Mouse (Mus musculus) MEL (cell line): ENCODE measurements around the gene Rpl10. TPM values are rescaled to one million over a fixed set of nuclear protein-coding genes. Genes with fewer than 3 reads are reported as not detected.

Experiments used
- DNase-seq: peaks from one replicate; pipeline ENCODE4 v3.0.0; 2011; ENCODE audit warnings: low read depth, low spot score
- H3K27ac ChIP-seq: 2 replicates; pipeline ENCODE4 v1.5.1; 2012; ENCODE audit warnings: low read depth, mild to moderate bottlenecking, control low read depth, low read length, moderate library complexity; ENCODE audit not compliant: control insufficient read depth
- H3K27me3 ChIP-seq, 2 experiments: fragments of 150-350 bp in 1 of 2; sonication (generic) in 1 of 2; 2 replicates each; pipeline ENCODE4 v1.6.1; 2012; ENCODE audit warnings: low read length in 2 of 2, mild to moderate bottlenecking in 2 of 2, improper control_type of control experiment in 1 of 2, moderate library complexity in 1 of 2; ENCODE audit not compliant: insufficient read depth in 2 of 2, control insufficient read depth in 1 of 2
- H3K36me3 ChIP-seq, 2 experiments: 2 replicates each; pipeline ENCODE4 v1.6.1; 2012 to 2014; ENCODE audit warnings: low read length in 2 of 2, improper control_type of control experiment in 1 of 2, inconsistent platforms in 1 of 2, mild to moderate bottlenecking in 1 of 2; ENCODE audit not compliant: insufficient read depth in 2 of 2, control insufficient read depth in 1 of 2
- H3K4me1 ChIP-seq, 2 experiments: fragments of 150-350 bp in 1 of 2; sonication (generic) in 1 of 2; 2 replicates each; pipeline ENCODE4 v1.6.1; 2012; ENCODE audit warnings: low read length in 2 of 2, improper control_type of control experiment in 1 of 2, mild to moderate bottlenecking in 1 of 2; ENCODE audit not compliant: insufficient read depth in 2 of 2, control insufficient read depth in 1 of 2
- H3K4me3 ChIP-seq, 2 experiments: fragments of 150-350 bp in 1 of 2; sonication (generic) in 1 of 2; 2 replicates each; pipeline ENCODE4 v1.5.1; 2012; ENCODE audit warnings: low read depth in 2 of 2, low read length in 2 of 2, mild to moderate bottlenecking in 2 of 2, moderate library complexity in 2 of 2, control low read depth in 1 of 2, improper control_type of control experiment in 1 of 2; ENCODE audit not compliant: control insufficient read depth in 1 of 2, insufficient read depth in 1 of 2
- H3K79me2 ChIP-seq: 2 replicates; pipeline ENCODE4 v1.6.1; 2012; ENCODE audit warnings: mild to moderate bottlenecking, low read length, moderate library complexity; ENCODE audit not compliant: control insufficient read depth, poor library complexity, insufficient read depth
- H3K9ac ChIP-seq: 2 replicates; pipeline ENCODE4 v1.6.1; 2012; ENCODE audit warnings: low read depth, mild to moderate bottlenecking, control low read depth, low read length, moderate library complexity; ENCODE audit not compliant: control insufficient read depth, poor library complexity, severe bottlenecking
- H3K9me3 ChIP-seq: fragments of 150-350 bp; sonication (generic); replicated peaks from 2 replicates; pipeline ENCODE4 v1.6.1; 2012; ENCODE audit warnings: mild to moderate bottlenecking, low read length, improper control_type of control experiment, moderate library complexity; ENCODE audit not compliant: insufficient read depth
- CHD2 ChIP-seq: IDR thresholded peaks from 2 replicates; pipeline ENCODE4 v1.6.1; 2011; ENCODE audit warnings: low read length, improper control_type of control experiment
- CTCF ChIP-seq, 3 experiments: IDR thresholded peaks in 2 of 3; conservative IDR thresholded peaks in 1 of 3; 2 replicates each; pipeline ENCODE4 v1.5.1; 2011 to 2012; ENCODE audit warnings: low read length in 3 of 3, low read depth in 2 of 3, mild to moderate bottlenecking in 2 of 3, improper control_type of control experiment in 1 of 3, inconsistent platforms in 1 of 3, mixed read lengths in 1 of 3, moderate library complexity in 1 of 3; ENCODE audit not compliant: control insufficient read depth in 1 of 3, insufficient read depth in 1 of 3, poor library complexity in 1 of 3, severe bottlenecking in 1 of 3
- E2F4 ChIP-seq: IDR thresholded peaks from 2 replicates; pipeline ENCODE4 v1.6.1; 2011; ENCODE audit warnings: low read depth, low read length, improper control_type of control experiment, borderline replicate concordance
- EP300 ChIP-seq, 2 experiments: IDR thresholded peaks; 2 replicates each; pipeline ENCODE4 v1.6.1; 2011; ENCODE audit warnings: improper control_type of control experiment in 2 of 2, low read length in 2 of 2, low read depth in 1 of 2, mild to moderate bottlenecking in 1 of 2
- ETS1 ChIP-seq: IDR thresholded peaks from 2 replicates; pipeline ENCODE4 v1.6.1; 2012; ENCODE audit warnings: low read depth, mild to moderate bottlenecking, inconsistent platforms, low read length, improper control_type of control experiment, moderate library complexity
- GABPA ChIP-seq: IDR thresholded peaks from 2 replicates; pipeline ENCODE4 v1.6.1; 2012; ENCODE audit warnings: low read depth, mild to moderate bottlenecking, inconsistent platforms, low read length, improper control_type of control experiment, moderate library complexity
- GATA1 ChIP-seq: IDR thresholded peaks from 2 replicates; pipeline ENCODE4 v1.6.1; 2011; ENCODE audit warnings: low read depth, low read length, improper control_type of control experiment
- HCFC1 ChIP-seq: IDR thresholded peaks from 2 replicates; pipeline ENCODE4 v1.6.1; 2012; ENCODE audit warnings: low read depth, mild to moderate bottlenecking, inconsistent platforms, low read length, improper control_type of control experiment, moderate library complexity
- MAFK ChIP-seq: IDR thresholded peaks from 2 replicates; pipeline ENCODE4 v1.6.1; 2011; ENCODE audit warnings: low read depth, mild to moderate bottlenecking, low read length, improper control_type of control experiment, borderline replicate concordance
- MAX ChIP-seq: IDR thresholded peaks from 2 replicates; pipeline ENCODE4 v1.6.1; 2011; ENCODE audit warnings: low read length, improper control_type of control experiment
- MEF2A ChIP-seq: IDR thresholded peaks from 2 replicates; pipeline ENCODE4 v1.6.1; 2014; ENCODE audit warnings: low read depth, mild to moderate bottlenecking, inconsistent platforms, low read length, improper control_type of control experiment; ENCODE audit not compliant: poor library complexity, insufficient replicate concordance, severe bottlenecking; ENCODE audit errors: extremely low read depth
- MXI1 ChIP-seq: IDR thresholded peaks from 2 replicates; pipeline ENCODE4 v1.6.1; 2011; ENCODE audit warnings: mild to moderate bottlenecking, low read depth, low read length, improper control_type of control experiment
- NELFE ChIP-seq: IDR thresholded peaks from 2 replicates; pipeline ENCODE4 v1.6.1; 2011; ENCODE audit warnings: low read depth, low read length, improper control_type of control experiment
- POLR2A ChIP-seq, 2 experiments: IDR thresholded peaks; 2 replicates each; pipeline ENCODE4 v1.6.1; 2011 to 2012; ENCODE audit warnings: low read length in 2 of 2, mild to moderate bottlenecking in 2 of 2, control low read depth in 1 of 2, improper control_type of control experiment in 1 of 2, low read depth in 1 of 2, moderate library complexity in 1 of 2; ENCODE audit not compliant: control insufficient read depth in 1 of 2, insufficient read depth in 1 of 2, poor library complexity in 1 of 2
- POLR2AphosphoS2 ChIP-seq: IDR thresholded peaks from 2 replicates; pipeline ENCODE4 v1.6.1; 2011; ENCODE audit warnings: low read length, improper control_type of control experiment
- RAD21 ChIP-seq: IDR thresholded peaks from 2 replicates; pipeline ENCODE4 v1.6.1; 2011; ENCODE audit warnings: mild to moderate bottlenecking, low read depth, low read length, improper control_type of control experiment
- RCOR1 ChIP-seq: IDR thresholded peaks from 2 replicates; pipeline ENCODE4 v1.6.1; 2012; ENCODE audit warnings: low read depth, mild to moderate bottlenecking, inconsistent platforms, low read length, improper control_type of control experiment
- SIN3A ChIP-seq: IDR thresholded peaks from 2 replicates; pipeline ENCODE4 v1.6.1; 2012; ENCODE audit warnings: low read length, improper control_type of control experiment, inconsistent platforms
- TBP ChIP-seq: IDR thresholded peaks from 2 replicates; pipeline ENCODE4 v1.8.0; 2011; ENCODE audit warnings: low read depth, low read length, improper control_type of control experiment
- TCF12 ChIP-seq: IDR thresholded peaks from 2 replicates; pipeline ENCODE4 v1.6.1; 2014; ENCODE audit warnings: low read depth, mild to moderate bottlenecking, inconsistent platforms, low read length, improper control_type of control experiment, moderate library complexity
- USF1 ChIP-seq: IDR thresholded peaks from 2 replicates; pipeline ENCODE4 v1.6.1; 2014; ENCODE audit warnings: low read depth, mild to moderate bottlenecking, inconsistent platforms, low read length, improper control_type of control experiment, moderate library complexity
- ZC3H11A ChIP-seq: IDR thresholded peaks from 2 replicates; pipeline ENCODE4 v1.6.1; 2012; ENCODE audit warnings: low read depth, mild to moderate bottlenecking, inconsistent platforms, low read length, improper control_type of control experiment
- ZMIZ1 ChIP-seq: IDR thresholded peaks from 2 replicates; pipeline ENCODE4 v1.6.1; 2012; ENCODE audit warnings: low read depth, mild to moderate bottlenecking, inconsistent platforms, low read length, improper control_type of control experiment, moderate library complexity
- ZNF384 ChIP-seq: IDR thresholded peaks from 2 replicates; pipeline ENCODE4 v1.6.1; 2012; ENCODE audit warnings: low read depth, mild to moderate bottlenecking, inconsistent platforms, low read length, improper control_type of control experiment
- polyA plus RNA-seq, 2 experiments: library from polyadenylated mRNA; stranded (reverse) in 1 of 2; unstranded in 1 of 2; fragments of >175 nt in 1 of 2; fragments of >200 nt in 1 of 2; gene quantifications; 2 replicates each; pipeline versions ENCODE4 v1.2.1 to v1.2.4; 2012; ENCODE audit warnings: low replicate concordance in 2 of 2, low read depth in 1 of 2; ENCODE audit not compliant: insufficient read length in 2 of 2, insufficient read depth in 1 of 2, missing spikeins in 1 of 2
- total RNA-seq: library from RNA; depleted of rRNA; stranded (reverse); fragments of 300-350 nt; gene quantifications from 2 replicates; pipeline ENCODE4 v1.2.3, GENCODE M21; 2012

Rpl10 gene
- total and polyA plus RNA-seq, 3 experiments, result 232 to 3,229 TPM; not detected in 1

DNA sequence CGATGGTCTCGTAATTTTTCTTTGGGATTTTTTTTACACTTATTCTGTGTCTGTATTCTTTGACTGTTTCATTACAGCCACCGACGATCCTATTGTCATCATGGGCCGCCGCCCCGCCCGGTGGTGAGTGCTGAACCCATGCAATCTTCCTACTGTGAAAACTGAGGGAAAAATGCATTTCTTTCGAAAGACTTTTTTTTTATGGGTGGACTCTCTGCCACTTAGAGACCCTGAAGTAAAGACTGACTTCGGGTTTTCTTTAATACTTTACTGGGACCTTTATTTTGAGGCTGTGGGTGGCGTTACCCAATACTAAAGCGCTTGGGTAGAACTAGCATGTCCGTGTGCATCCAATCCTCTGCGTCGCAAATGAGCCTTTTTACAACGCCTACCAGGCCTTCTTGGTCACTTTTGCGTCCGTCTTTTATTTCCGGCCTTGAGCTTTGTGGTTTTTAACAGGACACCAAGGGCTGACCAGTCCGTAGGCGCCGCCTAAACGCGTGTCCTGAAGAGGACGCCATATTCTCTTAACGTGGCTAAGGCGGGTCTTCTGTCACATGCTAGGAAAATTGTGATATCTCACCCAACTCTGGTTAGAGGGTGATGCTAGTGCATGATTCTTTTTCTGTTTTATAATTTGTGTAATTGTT lies 415 bp downstream of the Rpl10 start (continued):
- TF ChIP-seq NELFE (no peak), USF1 (no peak), RAD21 (no peak), MAX (peak; percentile 5; the same call in 1 of the 2 replicates), CHD2 (no peak), CTCF (IDR thresholded peaks at IDR 0.05 in 2 of 3, conservative IDR thresholded peaks at IDR 0.05 in 1 of 3; ENCODE audit: control insufficient read depth in 1 of 3, insufficient read depth in 1 of 3, low read depth in 2 of 3, low read length in 3 of 3, poor library complexity in 1 of 3, severe bottlenecking in 1 of 3) (no peak)

DNA sequence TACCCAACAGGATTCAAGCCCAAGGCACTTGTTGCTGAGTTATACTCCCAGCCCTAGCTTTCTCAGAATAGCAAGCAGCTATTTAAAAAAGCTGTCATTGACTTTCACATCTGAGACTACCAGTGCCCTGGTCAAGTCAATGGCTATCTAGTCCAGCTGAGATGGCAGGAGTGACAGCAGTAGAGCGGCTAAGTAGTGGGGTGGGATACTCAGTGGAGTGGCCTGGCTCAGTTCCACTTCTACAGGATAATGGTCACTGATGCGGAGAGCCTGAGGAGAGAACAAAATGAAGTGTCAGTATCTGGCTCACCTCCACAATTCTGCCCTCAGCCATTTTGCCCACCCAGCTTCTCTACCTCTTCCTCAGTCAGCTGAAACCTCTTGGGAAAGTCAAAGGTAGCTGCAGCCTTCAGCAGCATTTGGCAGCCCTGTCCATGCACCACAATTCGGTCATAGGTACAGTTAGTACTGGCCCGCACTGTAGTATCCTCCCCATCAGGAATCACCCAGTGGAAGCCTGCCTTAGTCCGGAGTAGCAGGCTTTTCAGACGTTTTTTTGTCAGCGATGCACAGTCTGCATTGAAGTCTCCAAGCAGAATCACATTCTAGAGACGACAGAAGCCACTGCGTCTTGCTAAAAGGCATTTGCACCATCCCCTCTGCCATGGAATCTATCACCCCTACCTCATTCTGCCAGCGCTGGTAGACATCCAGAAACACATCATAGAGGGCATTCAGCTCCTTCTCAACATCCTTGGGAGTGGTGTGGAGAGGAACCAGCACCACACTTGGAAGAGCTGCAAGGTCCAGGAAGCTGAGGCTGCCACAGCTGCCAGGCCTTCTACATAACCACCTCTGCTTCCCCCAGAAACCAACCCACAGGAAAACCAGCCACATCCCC lies 3.1 kb downstream of the Rpl10 start:
- Histone ChIP-seq H3K4me3 (0 out of 4 replicates have a peak overlapping the region, but pooled peaks of 1 of the 2 experiments have one; percentile 19), H3K79me2 (peaks cover 19% of the 10 kb centered on the region), H3K36me3 (peaks cover 0 to 13% of the 10 kb centered on the region in 2 experiments; a peak in 2 of 4 replicates), H3K27me3 (no peaks in the 10 kb centered on the region), H3K9ac (peak overlapping the region; percentile 43), H3K4me1 (peaks cover 0 to 10% of the 10 kb centered on the region in 2 experiments; a peak in 3 of 4 replicates), H3K27ac (peak overlapping the region; percentile 2), H3K9me3 (no peaks in the 10 kb centered on the region)
- TF ChIP-seq TCF12 (no peak; the same call in 1 of the 2 replicates), CHD2 (peak; percentile 37; the same call in 1 of the 2 replicates), GABPA (no peak), MAX (no peak), ETS1 (no peak), ZC3H11A (no peak), ZNF384 (no peak), NELFE (peak; percentile 14; the same call in 1 of the 2 replicates), HCFC1 (no peak), RCOR1 (no peak), E2F4 (0 out of 2 replicates have a peak, but pooled peaks have one; percentile 66), ZMIZ1 (peak; percentile 85; the same call in 1 of the 2 replicates), POLR2AphosphoS2 (peak; percentile 100), SIN3A (no peak), POLR2A (IDR thresholded peaks at IDR 0.05; ENCODE audit: control insufficient read depth in 1 of 2, insufficient read depth in 1 of 2, low read depth in 1 of 2, low read length in 2 of 2, poor library complexity in 1 of 2) (peak; percentile 49 to 90; a peak in 3 of 4 replicates), EP300 (IDR thresholded peaks at IDR 0.05; ENCODE audit: low read depth in 1 of 2, low read length in 2 of 2) (no peak), TBP (no peak), GATA1 (no peak), MXI1 (no peak), MAFK (0 out of 2 replicates have a peak, but pooled peaks have one; percentile 39), MEF2A (no peak), RAD21 (no peak)
- DNase-seq, result peak; percentile 63
